Mouse (Mus musculus) gonadal fat pad, adult 2 months (tissue): ENCODE results near the gene Olfr417. TPM values are rescaled to one million over a fixed set of nuclear protein-coding genes. Genes with fewer than 3 reads are reported as not detected.
"Not testable (repeated sequence)": the region's sequence is repeated elsewhere in the genome, so short reads cannot be mapped to it uniquely, and the experiment has no call there.

ENCODE experiments used
- DNase-seq: peaks from one replicate; pipeline ENCODE4 v3.0.0-alpha.2; 2012; ENCODE audit warnings: low read depth
- polyA plus RNA-seq: library from polyadenylated mRNA; depleted of rRNA; stranded (reverse); fragments of >200 nt; gene quantifications from 2 replicates; pipeline ENCODE4 v1.2.3, GENCODE M21; 2012; rRNA removed

Olfr417 gene
- not detected in 2 replicates for polyA plus RNA-seq

GRCm38 (mm10) chr1:174364882-174365451, at the start of gene Olfr417:
Gene Olfr417, plus strand, starts transcription at chr1:174365122.
- DNase-seq: no peak

GRCm38 (mm10) chr1:174317308-174317707, 47.6 kb upstream of the Olfr417 start:
- no peak for DNase-seq

- DNase-seq: no peak
These were observed 34.7 kb upstream of the Olfr417 start, which contains the start of gene Mptx1 for GRCm38 (mm10) chr1:174330218-174330617. Gene Mptx1, plus strand, starts transcription at chr1:174330518.

- DNase-seq: not testable (repeated sequence)
These were observed 11.3 kb upstream of the Olfr417 start for GRCm38 (mm10) chr1:174353636-174354035.

GRCm38 (mm10) chr1:174354640-174355039, 10.3 kb upstream of the Olfr417 start:
- no peak for DNase-seq

- DNase-seq: no peak
These were observed 8.9 kb downstream of the Olfr417 start for GRCm38 (mm10) chr1:174373799-174374198.

GRCm38 (mm10) chr1:174390746-174391145, 25.8 kb downstream of the Olfr417 start, which contains the start of gene Olfr248:
Gene Olfr248, plus strand, starts transcription at chr1:174391046.
- no peak for DNase-seq

GRCm38 (mm10) chr1:174422959-174423358, 58.0 kb downstream of the Olfr417 start:
- DNase-seq: no peak

- DNase-seq: no peak
These were observed 58.8 kb downstream of the Olfr417 start, which contains the start of gene Olfr414 for GRCm38 (mm10) chr1:174423764-174424163. Gene Olfr414, plus strand, starts transcription at chr1:174424064.

Other genes with a start within 250 kb of the Olfr417 start
- not detected in 2 replicates for gene Olfr231, start 244.0 kb upstream of the Olfr417 start, polyA plus RNA-seq
- not detected in 2 replicates for gene Olfr424, start 233.6 kb upstream of the Olfr417 start, polyA plus RNA-seq
- gene Olfr420, start 209.5 kb upstream of the Olfr417 start, polyA plus RNA-seq: not detected in 2 replicates
- gene Spta1, start 192.3 kb upstream of the Olfr417 start, polyA plus RNA-seq: 0.01 and 0.06 TPM in 2 replicates
- gene Olfr419, start 113.1 kb upstream of the Olfr417 start, polyA plus RNA-seq: not detected in 2 replicates
- gene Mptx1, start 34.6 kb upstream of the Olfr417 start, polyA plus RNA-seq: not detected in 2 replicates
- not detected in 2 replicates for gene Olfr248, start 25.9 kb downstream of the Olfr417 start, polyA plus RNA-seq
- not detected in 2 replicates for gene Olfr414, start 58.9 kb downstream of the Olfr417 start, polyA plus RNA-seq
- gene Olfr220, start 77.0 kb downstream of the Olfr417 start, polyA plus RNA-seq: not detected in 2 replicates
- gene Fmn2, start 136.7 kb downstream of the Olfr417 start, polyA plus RNA-seq: 0.08 and 0.11 TPM in 2 replicates